Mouse (Mus musculus) thymus, postnatal 14 days (tissue): ENCODE measurements at regions not wholly inside any gene's neighbourhood (a gene's known extent, or its start where the extent isn't known, plus 50 kb on each side); places are given as distances from the start of the nearest gene placed in this dataset.

Experiments used
- DNase-seq: peaks from one replicate; pipeline ENCODE4 v3.0.0; 2021

- DNase-seq: no peak
These were observed 182.9 kb upstream of the Ppargc1a start for GRCm38 (mm10) chr5:51750456-51750855.

DNA sequence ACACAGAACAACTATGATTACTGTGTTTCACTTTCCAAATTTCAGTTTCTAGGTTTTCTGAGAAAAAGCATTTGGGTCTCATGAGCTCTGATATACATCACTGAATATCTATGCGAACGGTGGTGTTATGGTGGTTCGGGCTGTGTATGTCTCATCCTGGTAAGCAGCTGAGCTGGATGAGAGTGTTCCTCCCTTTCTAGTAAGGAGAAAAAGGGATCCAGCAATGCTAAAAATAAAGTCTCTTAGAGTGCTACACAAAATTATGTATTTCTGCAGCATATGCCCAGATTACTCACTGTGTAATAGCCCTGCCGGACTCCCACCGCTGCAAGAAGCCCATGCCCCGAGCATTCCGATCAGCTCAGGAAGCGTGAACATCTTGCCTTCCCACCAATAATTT lies 173.4 kb upstream of the Ppargc1a start:
- no peak for DNase-seq

DNA sequence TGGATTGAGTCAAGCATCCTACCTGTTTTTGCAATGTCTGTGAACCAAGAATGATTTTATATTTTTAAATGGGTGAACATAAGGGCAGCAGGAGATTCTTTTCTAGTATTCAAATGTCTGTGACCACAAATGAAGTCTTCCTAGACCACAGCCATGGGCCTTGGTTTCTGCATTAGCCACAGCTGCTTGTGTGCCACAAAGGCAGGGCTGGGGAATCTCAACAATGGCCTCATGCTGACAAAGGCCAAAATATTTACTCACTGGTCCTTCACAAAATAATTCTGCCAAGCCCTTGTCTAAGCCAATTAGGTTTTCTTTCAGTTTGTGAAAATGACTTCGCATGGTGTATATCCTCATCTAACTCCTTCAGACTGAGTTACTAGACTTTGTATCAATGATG lies 162.7 kb upstream of the Ppargc1a start:
- no peak for DNase-seq

- DNase-seq: no peak
These were observed 162.2 kb upstream of the Ppargc1a start for GRCm38 (mm10) chr5:51729771-51730170.

GRCm38 (mm10) chr5:51726762-51727161 lies 159.2 kb upstream of the Ppargc1a start:
- DNase-seq: no peak

DNA sequence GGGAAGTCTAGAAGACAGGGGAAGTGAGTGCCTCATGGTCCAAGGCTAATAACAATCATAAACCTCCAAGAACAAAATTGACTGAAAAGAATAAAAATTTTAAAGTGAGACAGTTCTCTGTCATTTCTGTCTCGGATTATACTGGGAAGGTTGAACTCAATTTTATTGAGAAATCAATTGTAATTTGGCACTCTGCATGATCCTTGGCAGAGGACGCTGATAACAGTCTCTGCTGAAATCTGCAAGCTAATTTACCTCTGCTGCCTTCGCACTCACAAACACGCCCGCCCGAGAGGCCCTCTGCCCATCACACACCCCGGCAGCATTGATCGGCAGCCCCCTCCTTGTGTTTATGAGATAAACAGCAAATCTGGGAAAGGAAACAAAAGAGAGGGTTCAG lies 151.4 kb upstream of the Ppargc1a start:
- DNase-seq: no peak

- no peak for DNase-seq
These were observed 150.9 kb upstream of the Ppargc1a start for GRCm38 (mm10) chr5:51718451-51718850.

DNA sequence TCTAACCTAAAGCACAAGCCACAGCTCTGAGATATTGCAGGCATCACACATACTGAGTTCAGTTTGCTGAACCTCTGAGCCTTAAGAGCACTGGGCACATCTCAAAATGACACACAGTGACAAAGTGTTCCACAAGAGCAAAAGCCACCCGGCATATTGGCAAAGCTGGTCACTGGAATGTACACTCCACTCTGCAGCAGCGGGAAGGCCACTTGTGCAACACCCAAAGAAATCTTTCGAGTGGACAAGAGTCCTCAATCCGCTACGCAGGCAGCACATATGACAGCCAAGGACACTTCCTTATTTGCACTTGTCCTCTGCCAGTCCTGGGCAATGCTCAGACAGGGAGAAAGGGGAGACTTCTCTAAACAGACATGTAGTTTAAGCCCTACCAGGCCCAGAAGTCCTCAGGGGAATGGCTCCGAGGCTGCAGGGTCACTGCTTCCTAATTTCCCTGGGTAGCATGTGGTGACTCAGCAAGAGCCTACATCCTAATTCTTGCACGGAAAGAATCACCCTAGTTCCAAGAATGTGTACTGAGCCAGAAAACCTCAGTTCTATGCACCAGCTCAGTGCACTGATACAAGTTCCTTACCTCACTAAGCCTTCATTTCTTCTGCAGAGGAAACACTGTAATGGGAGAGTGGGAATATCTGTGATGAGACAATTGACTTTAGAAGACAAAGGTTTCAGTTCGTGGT lies 144.5 kb upstream of the Ppargc1a start:
- no peak for DNase-seq

- DNase-seq: no peak
These were observed 143.1 kb upstream of the Ppargc1a start for GRCm38 (mm10) chr5:51710664-51711063.

- DNase-seq: no peak
These were observed 142.0 kb upstream of the Ppargc1a start for GRCm38 (mm10) chr5:51709447-51709991.

- no peak for DNase-seq
These were observed 112.4 kb upstream of the Ppargc1a start for GRCm38 (mm10) chr5:51679884-51680283.

DNA sequence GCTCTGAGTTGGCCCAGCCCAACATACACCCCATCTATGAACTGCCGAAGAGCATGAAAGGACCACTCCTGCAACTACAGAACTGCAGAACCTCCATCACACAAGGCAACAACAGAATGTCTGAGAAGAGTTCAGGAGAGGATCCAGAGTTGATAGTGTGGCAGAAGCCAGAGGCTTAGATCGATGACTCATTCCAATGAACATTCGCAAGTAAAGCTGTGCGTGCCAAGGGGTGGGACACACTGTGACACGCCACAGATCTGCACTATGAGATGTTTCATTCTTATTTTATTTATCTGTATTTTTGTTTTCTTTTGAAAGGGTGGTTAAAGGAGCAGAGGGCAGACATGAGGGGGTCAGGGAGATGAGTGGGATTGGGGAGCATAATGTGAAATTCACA lies 103.7 kb upstream of the Ppargc1a start:
- no peak for DNase-seq

DNA sequence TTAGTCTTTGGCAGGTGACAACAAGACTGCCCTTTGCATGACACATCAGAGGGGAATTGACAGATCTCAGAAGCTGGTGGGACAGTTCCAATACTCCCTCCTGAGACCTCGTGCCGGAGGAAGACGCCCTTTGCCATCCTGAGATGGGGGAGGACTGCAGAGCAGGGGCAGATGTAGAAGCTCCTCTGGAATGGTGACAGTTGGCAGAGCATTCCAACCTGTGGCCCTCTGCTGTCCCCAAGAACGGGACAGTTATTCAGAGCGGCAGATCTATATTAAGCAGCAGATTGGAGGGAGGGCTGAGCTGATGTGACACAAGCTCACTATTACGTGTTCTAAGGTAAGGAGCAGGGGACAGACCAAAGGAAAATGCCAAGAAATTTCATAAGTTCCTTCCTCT lies 97.7 kb upstream of the Ppargc1a start:
- DNase-seq: no peak

GRCm38 (mm10) chr5:51658232-51658896 lies 90.8 kb upstream of the Ppargc1a start:
- DNase-seq: no peak

DNA sequence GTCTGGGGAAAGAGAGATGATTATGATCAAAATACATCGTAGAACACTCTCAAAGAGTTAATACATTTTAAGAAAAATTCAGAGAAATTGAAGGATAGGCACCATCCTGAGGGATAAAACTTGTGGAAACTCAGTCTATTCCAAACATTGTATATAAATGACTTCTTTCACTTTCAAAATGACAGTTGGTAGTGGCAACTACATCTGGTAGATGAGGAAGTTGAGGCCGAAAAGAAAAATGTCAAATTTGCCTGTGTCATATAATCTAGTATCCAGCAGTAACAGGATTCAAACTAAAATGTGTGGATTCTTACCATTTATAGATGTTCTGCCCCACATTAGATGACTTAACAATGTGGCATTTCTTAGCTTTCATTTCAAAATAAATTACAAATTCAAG lies 86.0 kb upstream of the Ppargc1a start:
- DNase-seq: no peak

DNA sequence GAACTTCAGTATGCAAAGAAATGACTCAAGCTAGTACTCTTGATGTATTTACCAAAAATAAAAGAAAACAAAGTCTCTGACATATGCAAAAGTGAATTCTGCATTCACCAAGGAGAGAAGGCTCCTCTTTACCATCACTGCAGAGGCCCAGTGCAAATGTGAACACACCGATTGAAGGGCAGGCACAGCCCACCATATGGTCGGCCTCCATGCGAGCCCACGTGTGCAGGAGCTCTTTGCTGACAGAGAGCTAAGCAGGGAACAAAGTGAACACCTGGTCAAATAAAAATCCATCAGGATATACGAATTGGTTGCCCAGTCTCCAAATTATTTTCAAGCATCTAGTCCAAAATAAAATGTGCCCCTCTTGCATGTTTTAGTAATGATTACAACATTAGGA lies 56.9 kb upstream of the Ppargc1a start:
- no peak for DNase-seq
